Mouse (Mus musculus) heart, embryonic 16.5 days (tissue): ENCODE measurements around the gene Helz2. TPM values are rescaled to one million over a fixed set of nuclear protein-coding genes. Genes with fewer than 3 reads are reported as not detected.
A peak's percentile ranks its signal among the peaks of the same experiment; 100 is the strongest.

ENCODE experiments used
- ATAC-seq: fragments of 200-750 bp; cut with Nextera tagmentation; replicated peaks from 2 replicates; pipeline ENCODE4 v1.8.0; 2017; ENCODE audit warnings: moderate number of reproducible peaks; ENCODE audit not compliant: insufficient read depth, low FRiP score; ENCODE audit errors: extremely low read depth
- H3K27ac ChIP-seq: fragments of 300-500 bp; sonication (generic); 2 replicates; pipeline ENCODE4 v1.5.1; 2014; ENCODE audit warnings: mild to moderate bottlenecking, low read length, control low read depth, moderate library complexity
- H3K27me3 ChIP-seq: fragments of 300-500 bp; sonication (generic); 2 replicates; pipeline ENCODE4 v1.6.1; 2014; ENCODE audit warnings: low read length, mixed read lengths; ENCODE audit not compliant: control insufficient read depth, insufficient read depth
- H3K36me3 ChIP-seq: fragments of 300-500 bp; sonication (generic); 2 replicates; pipeline ENCODE4 v1.6.1; 2014; ENCODE audit not compliant: control insufficient read depth, insufficient read depth
- H3K4me1 ChIP-seq: fragments of 300-500 bp; sonication (generic); 2 replicates; pipeline ENCODE4 v1.6.1; 2014; ENCODE audit warnings: low read length, mixed read lengths; ENCODE audit not compliant: control insufficient read depth, insufficient read depth
- H3K4me2 ChIP-seq: fragments of 300-500 bp; sonication (generic); 2 replicates; pipeline ENCODE4 v1.6.1; 2014; ENCODE audit warnings: low read depth, mild to moderate bottlenecking, control low read depth, low read length
- H3K4me3 ChIP-seq: fragments of 300-500 bp; sonication (generic); 2 replicates; pipeline ENCODE4 v1.5.1; 2014; ENCODE audit warnings: mild to moderate bottlenecking, control low read depth, low read length
- H3K9ac ChIP-seq: fragments of 300-500 bp; sonication (generic); 2 replicates; pipeline ENCODE4 v1.6.1; 2014; ENCODE audit warnings: low read length, control low read depth
- H3K9me3 ChIP-seq: fragments of 300-500 bp; sonication (generic); replicated peaks from 2 replicates; pipeline ENCODE4 v1.6.1; 2016; ENCODE audit warnings: low read length; ENCODE audit not compliant: control insufficient read depth
- WGBS: fragments of 180-500 bp; shearing (Covaris S2); extraction: QIAGEN DNeasy Blood & Tissue Kit; methylation state at CpG from one replicate; pipeline ENCODE4 v1.1.7; 2014; 5-methylcytosine and 5-hydroxymethylcytosine counted together
- polyA plus RNA-seq: library from polyadenylated mRNA; unstranded; fragments of >200 nt; fragmentation: Nextera tagmentation; extraction: Ambion mirVana; gene quantifications from 2 replicates; pipeline ENCODE4 v1.2.1, GENCODE M21; 2015

The Helz2 gene
- polyA plus RNA-seq, 1 experiment from 2014 or later: 1.2 TPM

GRCm38 (mm10) chr2:181234680-181235079, 7.1 kb downstream of the Helz2 start:
- H3K27ac ChIP-seq: no peak overlapping the region
- no peak overlapping the region for H3K4me3 ChIP-seq
- ATAC-seq: no peak
- 85% methylated on average over 11 of the region's 11 CpGs for WGBS
- no peaks in the 10 kb centered on the region for H3K27me3 ChIP-seq
- no peak overlapping the region for H3K4me2 ChIP-seq
- no peak overlapping the region for H3K9ac ChIP-seq
- no peaks in the 10 kb centered on the region for H3K9me3 ChIP-seq
- H3K4me1 ChIP-seq: no peaks in the 10 kb centered on the region
- H3K36me3 ChIP-seq: no peaks in the 10 kb centered on the region

- Histone ChIP-seq H3K9me3 (no peaks in the 10 kb centered on the region), H3K36me3 (no peaks in the 10 kb centered on the region)
- ATAC-seq: no peak
Observed at GRCm38 (mm10) chr2:181233443-181233842, 8.4 kb downstream of the Helz2 start.

GRCm38 (mm10) chr2:181231171-181231570, 10.7 kb downstream of the Helz2 start:
- H3K9me3 ChIP-seq: no peaks in the 10 kb centered on the region
- H3K4me1 ChIP-seq: no peaks in the 10 kb centered on the region
- H3K36me3 ChIP-seq: no peaks in the 10 kb centered on the region
- H3K9ac ChIP-seq: no peak overlapping the region
- no peak overlapping the region for H3K4me3 ChIP-seq
- H3K4me2 ChIP-seq: no peak overlapping the region
- 73% methylated on average over 20 of the region's 20 CpGs for whole genome bisulfite sequencing
- no peak for ATAC-seq
- H3K27me3 ChIP-seq: no peaks in the 10 kb centered on the region
- no peak overlapping the region for H3K27ac ChIP-seq

More at GRCm38 (mm10) chr2:181233443-181233842, 8.4 kb downstream of the Helz2 start:
- no peak overlapping the region for H3K9ac ChIP-seq
- H3K4me1 ChIP-seq: no peaks in the 10 kb centered on the region
- 86% methylated on average over 15 of the region's 15 CpGs for WGBS
- H3K27ac ChIP-seq: no peak overlapping the region
- H3K4me3 ChIP-seq: no peak overlapping the region
- no peaks in the 10 kb centered on the region for H3K27me3 ChIP-seq
- no peak overlapping the region for H3K4me2 ChIP-seq

GRCm38 (mm10) chr2:181228335-181228734, 13.5 kb downstream of the Helz2 start:
- no peaks in the 10 kb centered on the region for H3K36me3 ChIP-seq
- no peaks in the 10 kb centered on the region for H3K4me1 ChIP-seq
- H3K27me3 ChIP-seq: no peaks in the 10 kb centered on the region
- 58% methylated on average over 1 of the region's 1 CpGs for WGBS
- H3K4me3 ChIP-seq: no peak overlapping the region
- H3K9ac ChIP-seq: no peak overlapping the region
- ATAC-seq: no peak
- no peaks in the 10 kb centered on the region for H3K9me3 ChIP-seq
- H3K27ac ChIP-seq: no peak overlapping the region
- no peak overlapping the region for H3K4me2 ChIP-seq

- no peak overlapping the region for H3K4me2 ChIP-seq
- no peak for ATAC-seq
- WGBS: 70% methylated on average over 3 of the region's 3 CpGs
- no peaks in the 10 kb centered on the region for H3K4me1 ChIP-seq
- no peaks in the 10 kb centered on the region for H3K27me3 ChIP-seq
- H3K27ac ChIP-seq: no peak overlapping the region
- H3K36me3 ChIP-seq: no peaks in the 10 kb centered on the region
- H3K9me3 ChIP-seq: no peaks in the 10 kb centered on the region
- no peak overlapping the region for H3K9ac ChIP-seq
- no peak overlapping the region for H3K4me3 ChIP-seq
Observed at GRCm38 (mm10) chr2:181227122-181227521, 14.7 kb downstream of the Helz2 start.

GRCm38 (mm10) chr2:181224994-181225393, 16.8 kb downstream of the Helz2 start:
- H3K4me1 ChIP-seq: peaks cover 6% of the 10 kb centered on the region
- no peak overlapping the region for H3K4me2 ChIP-seq
- no peak overlapping the region for H3K27ac ChIP-seq
- H3K4me3 ChIP-seq: no peak overlapping the region
- H3K9me3 ChIP-seq: no peaks in the 10 kb centered on the region
- WGBS: 71% methylated on average over 2 of the region's 2 CpGs
- no peak overlapping the region for H3K9ac ChIP-seq
- no peak for ATAC-seq
- H3K36me3 ChIP-seq: no peaks in the 10 kb centered on the region
- no peaks in the 10 kb centered on the region for H3K27me3 ChIP-seq

GRCm38 (mm10) chr2:181220361-181220760, 21.5 kb downstream of the Helz2 start:
- Histone ChIP-seq H3K36me3 (no peaks in the 10 kb centered on the region), H3K27me3 (no peaks in the 10 kb centered on the region), H3K4me1 (peaks cover 17% of the 10 kb centered on the region), H3K27ac (peak overlapping the region; percentile 62), H3K9ac (peak overlapping the region; percentile 52; the same call in 1 of the 2 replicates), H3K9me3 (no peaks in the 10 kb centered on the region), H3K4me3 (peak overlapping the region; percentile 48), H3K4me2 (peak overlapping the region; percentile 75)
- no peak for ATAC-seq
- 32% methylated on average over 2 of the region's 2 CpGs for WGBS

- Histone ChIP-seq H3K27me3 (no peaks in the 10 kb centered on the region), H3K9me3 (no peaks in the 10 kb centered on the region), H3K9ac (peak within 1 kb of the TSS; percentile 52), H3K27ac (peak within 1 kb of the TSS; percentile 67), H3K4me1 (peaks cover 17% of the 10 kb centered on the region), H3K4me3 (peak within 1 kb of the TSS; percentile 48), H3K4me2 (peak within 1 kb of the TSS; percentile 75), H3K36me3 (no peaks in the 10 kb centered on the region)
- ATAC-seq: peak; percentile 94
- WGBS: 3% methylated on average over 25 of the region's 25 CpGs
Observed at GRCm38 (mm10) chr2:181219538-181220216, 22.1 kb downstream of the Helz2 start, which contains the start of gene Fndc11. Gene Fndc11 (plus strand): TSS chr2:181220013.

- H3K27me3 ChIP-seq: peaks cover 6% of the 10 kb centered on the region
- H3K27ac ChIP-seq: peak overlapping the region; percentile 67
- H3K4me2 ChIP-seq: peak overlapping the region; percentile 75; the same call in 1 of the 2 replicates
- peak; percentile 4; the same call in 1 of the 2 replicates for ATAC-seq
- H3K4me3 ChIP-seq: no peak overlapping the region
- H3K36me3 ChIP-seq: no peaks in the 10 kb centered on the region
- H3K4me1 ChIP-seq: peaks cover 17% of the 10 kb centered on the region
- no peak overlapping the region for H3K9ac ChIP-seq
- no peaks in the 10 kb centered on the region for H3K9me3 ChIP-seq
- WGBS: 54% methylated on average over 5 of the region's 5 CpGs
Observed at GRCm38 (mm10) chr2:181218881-181219485, 22.8 kb downstream of the Helz2 start.
